Mouse (Mus musculus) cerebellum, adult 9-11 months (tissue): Measurements from ENCODE around the gene Npc2.

Experiments
- DNase-seq: peaks from one replicate; pipeline ENCODE4 v3.0.0; 2022

Npc2 gene

GRCm38 (mm10) chr12:84772726-84773441 lies at the start of gene Npc2, which contains the start of gene Isca2:
TSS of gene Npc2 (minus strand) at chr12:84773152.
TSS of gene Isca2 (plus strand) at chr12:84773251.
- DNase-seq, result peak; percentile 99

GRCm38 (mm10) chr12:84819236-84820168 lies 46.5 kb upstream of the Npc2 start:
- DNase-seq, result peak; percentile 72

GRCm38 (mm10) chr12:84818496-84818895 lies 45.5 kb upstream of the Npc2 start:
- DNase-seq, result no peak

GRCm38 (mm10) chr12:84814663-84815325 lies 41.8 kb upstream of the Npc2 start:
- DNase-seq, result no peak

GRCm38 (mm10) chr12:84813773-84814172 lies 40.8 kb upstream of the Npc2 start:
- DNase-seq, result no peak

- no peak for DNase-seq
Observed at GRCm38 (mm10) chr12:84812004-84812403, 39.1 kb upstream of the Npc2 start.

- DNase-seq, result no peak
Observed at GRCm38 (mm10) chr12:84811510-84811909, 38.6 kb upstream of the Npc2 start.

GRCm38 (mm10) chr12:84810810-84811209 lies 37.9 kb upstream of the Npc2 start:
- DNase-seq, result no peak

GRCm38 (mm10) chr12:84809033-84809432 lies 36.1 kb upstream of the Npc2 start:
- no peak for DNase-seq

- DNase-seq, result peak; percentile 92
Observed at GRCm38 (mm10) chr12:84807351-84807750, 34.4 kb upstream of the Npc2 start.

GRCm38 (mm10) chr12:84806726-84807125 lies 33.8 kb upstream of the Npc2 start:
- DNase-seq, result peak; percentile 43

- no peak for DNase-seq
Observed at GRCm38 (mm10) chr12:84806010-84806409, 33.1 kb upstream of the Npc2 start.

- DNase-seq, result peak; percentile 45
Observed at GRCm38 (mm10) chr12:84805228-84805842, 32.4 kb upstream of the Npc2 start.

- DNase-seq, result no peak
Observed at GRCm38 (mm10) chr12:84802625-84803024, 29.7 kb upstream of the Npc2 start.

GRCm38 (mm10) chr12:84801532-84802110 lies 28.7 kb upstream of the Npc2 start:
- DNase-seq, result no peak

- DNase-seq, result no peak
Observed at GRCm38 (mm10) chr12:84800419-84800818, 27.5 kb upstream of the Npc2 start.

GRCm38 (mm10) chr12:84799086-84799485 lies 26.1 kb upstream of the Npc2 start:
- DNase-seq, result no peak

- no peak for DNase-seq
Observed at GRCm38 (mm10) chr12:84794647-84795046, 21.7 kb upstream of the Npc2 start.

- DNase-seq, result no peak
Observed at GRCm38 (mm10) chr12:84792629-84793028, 19.7 kb upstream of the Npc2 start.

- no peak for DNase-seq
Observed at GRCm38 (mm10) chr12:84790853-84791252, 17.9 kb upstream of the Npc2 start.

- DNase-seq, result no peak
Observed at GRCm38 (mm10) chr12:84786091-84786490, 13.1 kb upstream of the Npc2 start.

- DNase-seq, result peak; percentile 89
Observed at GRCm38 (mm10) chr12:84784604-84785381, 11.8 kb upstream of the Npc2 start.
